Mouse (Mus musculus) hematopoietic multipotent progenitor cell, adult 10-12 weeks (in vitro differentiated cells): ENCODE results near the gene Tram2. TPM values are rescaled to one million over a fixed set of nuclear protein-coding genes. Genes with fewer than 3 reads are reported as not detected.

Source experiments
- polyA plus RNA-seq: library from polyadenylated mRNA; stranded (reverse); fragments of >175 nt; gene quantifications from 2 replicates; pipeline ENCODE4 v1.2.3, GENCODE M21; 2012; ENCODE audit warnings: low replicate concordance

Tram2 gene
- 2.2 and 3.6 TPM in 2 replicates for polyA plus RNA-seq

GRCm38 (mm10) chr1:21079217-21079773 lies at the start of gene Tram2:
Tram2 (minus strand) TSS chr1:21079229.

GRCm38 (mm10) chr1:20951300-20951763 lies 127.7 kb downstream of the Tram2 start, which contains the start of gene Efhc1:
Efhc1 (plus strand) TSS chr1:20951626.

Other genes starting within 250 kb of the Tram2 start
- gene Paqr8, start 188.6 kb downstream of the Tram2 start, polyA plus RNA-seq, result 2.4 and 3.6 TPM in 2 replicates
- 0.24 and 1.8 TPM in 2 replicates for gene Efhc1, start 127.6 kb downstream of the Tram2 start, polyA plus RNA-seq
- 0.44 and 0.78 TPM in 2 replicates for gene Tmem14a, start 139.3 kb upstream of the Tram2 start, polyA plus RNA-seq
- not detected in 2 replicates for gene Gsta3, start 161.4 kb upstream of the Tram2 start, polyA plus RNA-seq